Mouse (Mus musculus) spleen, adult 18-20 months (tissue): ENCODE results near the gene Msh5.
"Not testable (repeated sequence)": the region's sequence is repeated elsewhere in the genome, so short reads cannot be mapped to it uniquely, and the experiment has no call there.

Experiments used
- DNase-seq, 2 experiments: peaks; one replicate each; pipeline ENCODE4 v3.0.0; 2022; ENCODE audit warnings: mixed read lengths in 2 of 2

Gene Msh5

DNA sequence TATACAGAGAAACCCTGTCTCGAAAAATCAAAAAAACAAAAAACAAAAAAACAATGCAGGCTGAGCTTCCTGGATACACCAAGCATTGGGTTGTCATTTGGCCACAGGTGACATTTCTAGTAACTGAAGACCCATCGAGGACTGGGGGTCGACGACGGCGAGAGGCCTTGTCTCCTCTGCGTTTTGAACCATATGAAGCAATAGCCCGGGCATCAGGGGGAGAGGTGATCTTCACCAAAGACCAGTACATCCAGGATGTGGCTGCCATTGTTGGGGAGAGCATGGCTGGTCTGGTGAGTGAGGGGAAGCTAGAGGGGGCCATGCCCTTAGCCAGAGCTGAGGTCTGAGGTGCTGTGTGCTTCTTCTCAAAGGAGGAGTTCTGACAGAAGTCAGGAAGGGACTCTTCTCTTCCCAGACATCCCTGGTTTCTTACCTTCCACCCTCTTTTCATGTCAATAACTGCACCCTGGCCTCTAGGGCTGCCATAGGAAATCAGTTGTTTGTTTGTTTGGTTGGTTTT is 23.9 kb downstream of the Msh5 start:
- DNase-seq, result no peak

DNA sequence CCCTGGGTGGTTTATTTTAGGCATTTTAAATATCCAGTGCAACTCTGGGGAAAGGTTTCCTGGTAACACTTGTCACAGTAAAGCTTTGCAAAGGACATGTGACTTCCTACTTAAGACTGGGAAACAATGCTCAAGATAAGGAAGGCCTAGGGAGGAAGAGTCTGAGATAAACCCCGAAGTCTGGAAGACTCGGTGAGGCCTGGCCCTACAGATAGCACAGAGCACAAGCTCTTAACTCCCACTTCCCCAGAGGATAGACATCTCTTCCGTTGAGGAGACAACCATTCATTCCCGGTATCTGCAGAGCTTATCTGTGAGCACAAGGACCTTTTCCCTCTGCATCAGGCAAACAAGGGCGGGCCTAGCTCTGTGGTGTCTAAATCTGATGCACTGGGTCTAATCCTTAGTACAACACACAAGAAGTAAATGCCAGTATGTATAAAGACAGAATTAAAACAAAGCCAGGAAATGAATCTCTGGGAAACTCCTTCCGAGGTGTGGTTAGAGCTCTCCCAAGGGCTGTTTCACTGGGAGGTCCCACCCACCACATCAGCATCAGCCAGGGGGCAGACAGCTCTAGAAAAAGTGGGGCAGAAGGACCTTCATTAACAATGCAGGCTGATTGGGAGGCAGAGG is 24.6 kb downstream of the Msh5 start:
- DNase-seq, result no peak

GRCm38 (mm10) chr17:35021163-35021808 is 25.3 kb downstream of the Msh5 start:
- peak; percentile 71 to 90 for DNase-seq

- no peak for DNase-seq
Measured at GRCm38 (mm10) chr17:35020551-35020950, 26.0 kb downstream of the Msh5 start.

- DNase-seq, result no peak
Measured at GRCm38 (mm10) chr17:35019894-35020293, 26.7 kb downstream of the Msh5 start.

- no peak for DNase-seq
Measured at GRCm38 (mm10) chr17:35018171-35018570, 28.4 kb downstream of the Msh5 start.

GRCm38 (mm10) chr17:35017706-35018030 is 28.9 kb downstream of the Msh5 start:
- DNase-seq, result no peak

- DNase-seq, result no peak
Measured at GRCm38 (mm10) chr17:35016791-35017705, 29.5 kb downstream of the Msh5 start.

DNA sequence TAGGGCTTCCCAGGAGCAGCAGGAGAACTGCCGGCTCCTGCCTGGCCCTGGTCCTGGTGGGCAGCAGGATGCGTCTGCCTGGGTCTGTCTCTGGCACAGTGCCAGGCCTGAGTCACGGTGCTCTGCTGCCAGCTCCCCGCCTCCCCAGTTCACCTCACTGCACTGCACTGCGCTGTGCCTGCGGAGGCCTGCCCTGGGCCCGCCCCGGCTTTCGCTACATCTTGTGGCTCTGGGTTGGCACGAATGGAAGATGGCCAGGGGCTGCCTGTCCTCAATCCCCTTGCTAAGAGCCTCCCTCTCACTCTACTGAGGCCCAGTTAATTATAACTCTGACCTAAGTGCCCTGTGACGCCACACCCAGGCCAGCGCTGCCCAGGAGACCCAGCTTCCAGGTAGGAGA is 30.2 kb downstream of the Msh5 start, which contains the start of gene Vwa7:
Gene Vwa7 (plus strand): TSS at position 204 of the 400 bp plus-strand sequence.
- DNase-seq, result no peak

DNA sequence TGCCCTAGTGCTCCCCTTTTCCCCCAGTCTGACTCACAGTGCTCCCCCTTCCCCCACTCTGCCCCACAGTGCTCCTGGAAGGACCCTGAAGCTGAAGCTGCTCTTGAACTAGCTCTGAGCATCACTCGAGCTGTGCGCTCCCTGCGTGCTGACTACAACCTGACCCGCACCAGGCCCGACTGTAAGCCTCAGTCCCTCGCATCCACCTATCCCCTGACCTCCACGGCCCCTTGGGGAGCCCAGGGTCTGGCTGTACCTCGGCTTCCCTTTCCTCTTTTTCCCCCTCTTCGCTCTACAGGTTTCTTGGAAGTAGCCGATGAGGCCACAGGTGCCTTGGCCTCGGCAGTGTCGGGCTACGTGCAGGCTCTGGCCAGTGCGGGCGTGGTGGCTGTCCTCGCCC is 31.2 kb downstream of the Msh5 start:
- DNase-seq, result no peak

GRCm38 (mm10) chr17:35013221-35013620 is 33.3 kb downstream of the Msh5 start:
- no peak for DNase-seq

GRCm38 (mm10) chr17:35012430-35012829 is 34.1 kb downstream of the Msh5 start:
- DNase-seq, result no peak

- DNase-seq, result no peak
Measured at GRCm38 (mm10) chr17:35011440-35011839, 35.1 kb downstream of the Msh5 start.

GRCm38 (mm10) chr17:35009586-35009985 is 37.0 kb downstream of the Msh5 start:
- no peak for DNase-seq

DNA sequence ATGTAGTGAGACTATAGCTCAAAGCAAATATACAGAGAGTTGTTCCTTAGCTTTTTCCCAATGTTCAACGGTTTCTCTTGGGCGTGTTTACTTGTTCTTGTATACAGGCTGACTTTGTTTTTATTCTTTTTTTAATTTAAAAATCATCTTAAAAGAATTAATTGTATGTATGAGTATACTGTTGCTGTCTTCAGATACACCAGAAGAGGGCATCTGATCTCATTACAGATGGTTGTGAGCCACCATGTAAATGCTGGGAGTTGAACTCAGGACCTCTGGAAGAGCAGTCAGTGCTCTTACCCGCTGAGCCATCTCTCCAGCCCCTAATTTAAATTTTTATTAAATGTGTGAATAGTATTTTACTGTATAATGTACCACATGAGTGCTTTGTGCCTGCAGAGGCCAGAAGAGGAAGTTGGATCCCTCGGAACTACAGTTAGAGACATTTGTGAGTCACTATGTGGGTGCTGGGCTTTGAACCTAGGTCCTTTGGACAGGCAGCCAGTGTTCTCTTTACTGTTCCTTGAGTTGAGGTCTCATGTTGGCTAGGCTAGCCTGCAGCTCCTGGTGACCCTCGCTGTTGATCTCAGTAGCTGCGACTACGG is 39.1 kb downstream of the Msh5 start:
- no peak for DNase-seq

DNA sequence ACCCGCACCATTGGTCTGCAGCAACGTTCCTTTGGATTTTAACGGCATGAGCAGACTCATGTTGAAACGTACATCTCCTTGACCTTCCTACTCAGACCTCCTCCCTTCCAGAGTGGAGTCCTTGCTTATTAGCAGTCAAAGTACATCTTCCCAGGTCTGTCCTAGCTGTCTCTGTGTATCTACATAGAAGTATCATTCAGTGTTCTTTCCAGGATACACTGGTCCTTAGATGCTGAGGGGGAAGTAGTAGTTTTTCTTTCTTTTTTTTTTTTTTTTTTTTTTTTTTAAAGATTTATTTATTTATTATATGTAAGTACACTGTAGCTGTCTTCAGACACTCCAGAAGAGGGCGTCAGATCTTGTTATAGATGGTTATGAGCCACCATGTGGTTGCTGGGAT is 40.6 kb downstream of the Msh5 start:
- not testable (repeated sequence) for DNase-seq

GRCm38 (mm10) chr17:35005158-35005557 is 41.4 kb downstream of the Msh5 start:
- no peak for DNase-seq

DNA sequence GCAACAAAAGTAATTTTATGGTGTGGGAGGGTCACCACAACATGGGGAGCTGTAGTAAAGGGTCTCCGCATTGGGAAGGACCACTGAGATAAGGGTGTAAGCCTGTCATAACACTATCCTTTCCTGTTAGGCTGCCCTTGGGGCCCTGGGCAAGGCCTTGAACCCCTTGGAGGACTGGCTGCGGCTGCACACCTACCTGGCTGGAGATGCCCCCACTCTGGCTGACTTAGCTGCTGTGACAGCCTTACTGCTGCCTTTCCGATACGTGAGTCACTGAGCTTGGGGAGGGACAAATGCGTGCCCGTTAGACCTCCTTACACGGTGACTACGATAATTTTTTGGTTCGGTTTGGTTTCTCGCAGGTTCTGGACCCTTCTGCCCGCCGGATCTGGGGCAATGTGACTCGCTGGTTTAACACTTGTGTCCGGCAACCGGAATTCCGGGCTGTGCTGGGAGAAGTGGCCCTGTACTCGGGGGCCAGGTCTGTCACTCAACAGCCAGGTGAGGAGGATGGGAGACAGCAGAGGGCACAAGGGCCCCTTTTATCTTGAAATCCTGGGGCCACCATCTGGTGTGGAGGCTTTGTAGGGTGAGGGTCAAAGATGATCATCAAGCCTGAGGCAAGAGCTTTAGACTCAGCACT is 42.3 kb downstream of the Msh5 start:
- DNase-seq, result no peak

DNA sequence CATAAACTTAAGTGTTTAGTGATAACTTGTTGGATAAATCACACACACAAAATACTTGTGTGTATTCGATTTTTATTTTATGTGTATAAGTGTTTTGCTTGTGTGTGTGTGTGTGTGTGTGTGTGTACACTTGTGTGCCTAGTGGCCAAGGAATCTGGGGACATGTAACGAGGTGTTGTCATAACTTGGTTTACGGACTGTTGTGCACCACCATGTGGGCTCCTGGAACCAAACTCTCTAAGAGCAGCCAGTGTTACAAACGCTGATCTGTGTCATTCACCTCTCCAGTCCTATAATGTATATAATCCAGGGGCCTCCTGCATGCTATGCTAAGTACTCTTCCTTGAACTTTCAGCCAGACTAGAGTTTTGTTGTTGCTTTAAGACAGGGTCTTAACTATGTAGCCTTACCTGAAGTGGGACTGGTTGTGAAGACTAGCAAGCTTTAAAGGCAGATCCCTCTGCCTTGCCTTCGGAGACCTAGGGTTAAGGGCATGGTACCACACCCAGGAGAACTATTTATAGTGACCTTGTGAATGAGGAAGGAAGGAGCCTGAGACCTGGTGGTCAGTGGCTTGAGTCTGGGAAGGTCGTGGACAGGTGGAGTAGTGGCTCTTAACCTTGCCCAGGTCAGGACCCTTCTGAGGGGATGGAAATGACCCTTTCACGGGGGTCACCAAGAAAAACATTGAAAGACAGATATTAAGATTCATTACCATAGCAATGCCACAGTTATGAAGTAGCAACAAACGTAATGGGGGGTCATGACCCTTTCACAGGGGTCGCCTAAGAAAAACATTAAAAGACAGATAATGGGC is 43.3 kb downstream of the Msh5 start:
- DNase-seq, result no peak

DNA sequence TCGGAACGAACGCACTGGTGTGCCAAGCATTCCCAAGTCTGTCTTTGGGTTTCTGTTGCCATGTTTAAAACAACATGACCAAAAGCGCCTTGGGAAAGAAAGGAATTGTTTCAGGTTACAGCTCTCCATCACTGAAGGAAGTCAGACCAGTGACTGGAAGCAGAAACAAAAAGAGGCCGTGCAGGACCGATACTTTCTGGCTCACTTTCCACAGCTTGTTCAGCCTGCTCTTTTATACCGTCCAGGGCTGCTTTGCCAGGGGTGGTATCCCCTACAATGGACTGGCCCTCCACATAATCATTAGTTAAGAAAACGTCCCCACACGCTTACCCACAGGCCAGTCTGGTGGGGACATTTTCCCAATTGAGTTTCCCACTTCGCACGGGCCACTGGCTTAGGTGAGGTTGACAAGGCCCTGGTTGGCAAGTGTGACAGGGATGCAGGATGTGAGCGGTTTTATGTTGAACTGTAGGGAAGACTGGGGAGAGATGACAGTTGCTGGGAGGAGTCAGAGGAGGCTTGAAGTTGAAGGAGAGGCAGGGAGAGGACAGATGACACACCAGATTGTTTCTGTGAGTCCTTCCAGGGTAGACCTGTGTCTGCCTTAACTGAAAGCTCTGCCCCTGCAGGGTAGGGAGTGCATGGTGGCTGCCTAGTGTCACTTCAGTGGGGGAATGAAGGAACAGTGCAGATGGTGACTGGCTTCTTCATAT is 44.2 kb downstream of the Msh5 start:
- no peak for DNase-seq
